Mouse (Mus musculus) embryonic facial prominence, embryonic 15.5 days (tissue): ENCODE measurements around the gene Fhl2. TPM values are rescaled to one million over a fixed set of nuclear protein-coding genes. Genes with fewer than 3 reads are reported as not detected.

Source experiments
- ATAC-seq: fragments of 200-750 bp; cut with Nextera tagmentation; 2 replicates; pipeline ENCODE4 v1.8.0; 2017; ENCODE audit warnings: low read depth, moderate TSS enrichment; ENCODE audit not compliant: insufficient number of reproducible peaks, low FRiP score, low TSS enrichment
- H3K27ac ChIP-seq: fragments of 300-500 bp; sonication (generic); replicated peaks from 2 replicates; pipeline ENCODE4 v1.5.1; 2015; ENCODE audit warnings: mild to moderate bottlenecking, inconsistent platforms
- H3K27me3 ChIP-seq: fragments of 300-500 bp; sonication (generic); 2 replicates; pipeline ENCODE4 v1.6.1; 2015; ENCODE audit warnings: inconsistent platforms
- H3K36me3 ChIP-seq: fragments of 300-500 bp; sonication (generic); 2 replicates; pipeline ENCODE4 v1.6.1; 2015; ENCODE audit warnings: mild to moderate bottlenecking, inconsistent platforms
- H3K4me1 ChIP-seq: fragments of 300-500 bp; sonication (generic); 2 replicates; pipeline ENCODE4 v1.6.1; 2015; ENCODE audit warnings: inconsistent platforms
- H3K4me2 ChIP-seq: fragments of 300-500 bp; sonication (generic); replicated peaks from 2 replicates; pipeline ENCODE4 v1.6.1; 2015; ENCODE audit warnings: mild to moderate bottlenecking, inconsistent platforms
- H3K4me3 ChIP-seq: fragments of 300-500 bp; sonication (generic); replicated peaks from 2 replicates; pipeline ENCODE4 v1.5.1; 2015; ENCODE audit warnings: mild to moderate bottlenecking, inconsistent platforms
- H3K9ac ChIP-seq: fragments of 300-500 bp; sonication (generic); 2 replicates; pipeline ENCODE4 v1.6.1; 2015; ENCODE audit warnings: inconsistent platforms
- H3K9me3 ChIP-seq: fragments of 300-500 bp; sonication (generic); replicated peaks from 2 replicates; pipeline ENCODE4 v1.6.1; 2016; ENCODE audit warnings: inconsistent platforms
- WGBS: fragments of 180-500 bp; shearing (Covaris S2); methylation state at CpG from one replicate; pipeline ENCODE4 v1.1.7; 2015; 5-methylcytosine and 5-hydroxymethylcytosine counted together
- polyA plus RNA-seq: library from polyadenylated mRNA; unstranded; fragments of >200 nt; fragmentation: Nextera tagmentation; extraction: Ambion mirVana; gene quantifications from 2 replicates; pipeline ENCODE4 v1.2.1, GENCODE M21; 2015

Fhl2 gene
- polyA plus RNA-seq, 1 experiment from 2014 or later, result 22.0 TPM

DNA sequence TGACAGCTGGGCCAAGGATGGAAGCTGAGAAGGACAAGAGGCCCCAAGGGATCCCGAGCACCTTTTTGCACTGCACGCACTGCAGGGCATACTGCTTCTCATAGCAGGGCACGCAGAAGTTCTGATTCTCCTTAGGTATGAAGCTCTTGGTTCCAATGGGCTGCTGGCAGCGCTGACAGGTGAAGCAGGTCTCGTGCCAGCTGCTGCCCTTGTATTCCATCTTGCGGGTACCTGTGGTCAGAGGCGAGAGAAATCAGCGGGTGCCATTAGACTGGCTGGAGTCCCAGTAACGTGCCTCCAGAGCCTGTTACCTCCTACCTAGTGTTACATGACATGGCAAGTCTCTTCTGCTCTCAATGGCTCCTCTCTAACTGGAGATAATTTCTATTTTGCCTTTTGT, 65.2 kb downstream of the Fhl2 start:
- Histone ChIP-seq H3K9ac (no peak overlapping the region), H3K27me3 (no peaks in the 10 kb centered on the region), H3K36me3 (peaks cover 4% of the 10 kb centered on the region; the same call in 1 of the 2 replicates), H3K4me3 (no peak overlapping the region), H3K4me1 (no peaks in the 10 kb centered on the region), H3K4me2 (no peak overlapping the region), H3K27ac (no peak overlapping the region), H3K9me3 (no peaks in the 10 kb centered on the region)
- no peak for ATAC-seq
- 92% methylated on average over 9 of the region's 9 CpGs for WGBS

DNA sequence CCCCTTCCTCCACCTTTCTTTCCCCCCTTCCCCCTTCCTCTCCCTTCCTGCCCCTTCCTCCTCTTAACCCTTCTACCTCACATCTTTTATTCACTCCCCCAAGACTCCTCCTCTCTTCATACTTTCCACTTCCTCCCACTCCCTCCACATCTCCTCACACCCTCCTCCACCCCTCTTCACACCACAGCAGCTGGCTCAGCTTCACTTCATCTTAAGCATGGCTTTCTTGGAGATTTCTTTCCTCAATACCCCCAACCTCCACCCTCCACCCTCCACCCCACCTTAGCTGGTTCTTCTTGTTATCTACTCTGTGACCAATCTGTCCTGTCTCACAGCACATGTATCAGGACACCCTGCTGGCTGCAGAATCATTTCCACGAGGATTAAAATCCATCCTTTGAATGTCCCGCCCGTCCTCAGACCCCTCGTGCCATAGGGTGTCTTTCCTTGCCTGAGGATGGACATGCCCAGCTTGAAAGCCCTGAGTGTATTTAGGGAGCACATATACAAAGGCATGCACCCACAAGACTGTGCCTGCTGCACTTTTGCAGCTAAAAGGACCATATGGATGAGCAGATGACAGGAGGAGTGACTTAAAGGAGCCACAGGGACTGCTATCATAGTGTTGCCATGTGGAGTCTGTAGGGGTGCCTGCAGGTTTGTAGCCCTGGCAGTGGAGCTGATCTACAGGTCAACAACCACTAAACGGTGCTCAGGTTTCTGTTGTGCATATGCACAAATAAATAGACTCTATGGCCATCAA, 66.4 kb downstream of the Fhl2 start:
- Histone ChIP-seq H3K9me3 (no peaks in the 10 kb centered on the region), H3K9ac (no peak overlapping the region), H3K4me1 (no peaks in the 10 kb centered on the region), H3K27ac (no peak overlapping the region), H3K36me3 (peaks cover 4% of the 10 kb centered on the region; the same call in 1 of the 2 replicates), H3K27me3 (no peaks in the 10 kb centered on the region), H3K4me2 (no peak overlapping the region), H3K4me3 (no peak overlapping the region)
- ATAC-seq, result no peak
- WGBS, result 83% methylated on average over 5 of the region's 5 CpGs

GRCm38 (mm10) chr1:43127820-43128610, 68.8 kb downstream of the Fhl2 start:
- no peak overlapping the region for H3K9ac ChIP-seq

DNA sequence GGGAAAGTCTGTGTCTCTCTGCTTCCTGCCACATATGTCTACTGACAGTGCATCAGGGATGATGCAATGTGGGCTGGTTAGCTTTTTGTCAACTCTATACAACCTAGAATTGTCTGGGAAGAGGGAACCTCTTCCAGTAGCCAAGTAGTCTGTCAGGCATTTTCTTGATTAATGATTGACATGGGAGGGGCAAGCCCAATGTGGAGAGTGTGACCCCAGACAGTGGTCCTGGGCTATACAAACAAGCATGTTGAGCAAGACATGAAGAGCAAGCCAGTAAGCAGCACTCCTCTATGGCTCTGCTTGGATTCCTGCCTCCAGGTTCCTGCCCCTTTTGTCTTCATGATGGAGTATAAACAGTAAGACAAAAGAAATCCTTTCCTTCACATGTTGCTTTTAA, 69.6 kb downstream of the Fhl2 start:
- no peak overlapping the region for H3K27ac ChIP-seq
- H3K4me2 ChIP-seq, result no peak overlapping the region
- H3K4me1 ChIP-seq, result no peaks in the 10 kb centered on the region
- no peak overlapping the region for H3K9ac ChIP-seq
- H3K9me3 ChIP-seq, result no peaks in the 10 kb centered on the region
- no peak overlapping the region for H3K4me3 ChIP-seq
- no peak for ATAC-seq
- no peaks in the 10 kb centered on the region for H3K27me3 ChIP-seq
- peaks cover 10% of the 10 kb centered on the region; the same call in 1 of the 2 replicates for H3K36me3 ChIP-seq

More at GRCm38 (mm10) chr1:43127820-43128610, 68.8 kb downstream of the Fhl2 start:
- WGBS, result 62% methylated on average over 8 of the region's 8 CpGs
- H3K4me1 ChIP-seq, result no peaks in the 10 kb centered on the region
- H3K4me2 ChIP-seq, result no peak overlapping the region
- H3K27me3 ChIP-seq, result no peaks in the 10 kb centered on the region
- H3K4me3 ChIP-seq, result no peak overlapping the region
- no peak; the same call in 1 of the 2 replicates for ATAC-seq
- H3K27ac ChIP-seq, result no peak overlapping the region
- H3K36me3 ChIP-seq, result peaks cover 10% of the 10 kb centered on the region; the same call in 1 of the 2 replicates
- H3K9me3 ChIP-seq, result no peaks in the 10 kb centered on the region

DNA sequence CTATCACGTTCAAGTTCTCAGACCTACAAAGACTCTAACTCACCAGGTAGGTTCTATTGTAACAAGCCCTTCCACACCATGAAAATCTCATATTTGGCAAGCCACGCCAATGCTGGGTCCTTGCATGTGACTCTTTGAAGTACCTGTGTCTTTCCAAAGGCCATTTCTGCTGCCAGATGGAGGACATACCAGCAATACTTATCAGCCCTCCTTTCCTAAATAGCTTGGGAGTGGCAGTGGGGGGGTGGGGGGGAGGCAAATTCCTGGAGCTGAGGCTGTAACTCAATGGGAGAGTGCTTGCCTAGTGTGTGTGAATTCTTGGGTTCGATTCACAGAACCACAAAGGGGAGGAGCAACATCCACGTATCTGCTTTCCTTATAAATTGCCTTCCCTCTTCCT, 72.1 kb downstream of the Fhl2 start:
- no peaks in the 10 kb centered on the region for H3K4me1 ChIP-seq
- ATAC-seq, result no peak
- H3K9ac ChIP-seq, result no peak overlapping the region
- 74% methylated on average over 4 of the region's 4 CpGs for WGBS
- no peak overlapping the region for H3K27ac ChIP-seq
- no peaks in the 10 kb centered on the region for H3K9me3 ChIP-seq
- H3K36me3 ChIP-seq, result peaks cover 10% of the 10 kb centered on the region; the same call in 1 of the 2 replicates
- no peak overlapping the region for H3K4me3 ChIP-seq
- no peaks in the 10 kb centered on the region for H3K27me3 ChIP-seq
- no peak overlapping the region for H3K4me2 ChIP-seq

DNA sequence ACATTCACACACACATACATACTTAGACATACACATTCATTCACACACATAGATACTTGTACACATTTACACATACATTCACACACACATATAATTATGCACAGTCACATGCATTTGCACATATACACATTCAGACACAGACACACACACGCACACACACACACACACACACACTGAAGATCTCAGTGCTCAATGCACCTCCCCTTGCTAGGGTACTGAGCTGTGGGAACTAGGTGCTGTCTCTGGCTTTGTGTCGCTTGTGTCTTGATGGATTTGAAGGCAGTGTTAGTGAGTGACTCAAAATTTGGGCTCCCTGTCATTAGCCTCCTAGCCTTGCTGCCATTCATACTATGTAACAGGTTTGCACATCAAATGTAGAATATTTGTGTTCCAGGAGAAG, 74.2 kb downstream of the Fhl2 start:
- H3K36me3 ChIP-seq, result peaks cover 17% of the 10 kb centered on the region
- H3K4me2 ChIP-seq, result no peak overlapping the region
- 88% methylated on average over 2 of the region's 2 CpGs for WGBS
- H3K4me3 ChIP-seq, result no peak overlapping the region
- no peaks in the 10 kb centered on the region for H3K4me1 ChIP-seq
- H3K27ac ChIP-seq, result no peak overlapping the region
- no peaks in the 10 kb centered on the region for H3K27me3 ChIP-seq
- no peak overlapping the region for H3K9ac ChIP-seq
- no peak for ATAC-seq
- H3K9me3 ChIP-seq, result no peaks in the 10 kb centered on the region

- Histone ChIP-seq H3K36me3 (peaks cover 30% of the 10 kb centered on the region), H3K27me3 (no peaks in the 10 kb centered on the region), H3K4me3 (no peak overlapping the region), H3K4me1 (no peaks in the 10 kb centered on the region), H3K4me2 (no peak overlapping the region), H3K9ac (no peak overlapping the region), H3K27ac (no peak overlapping the region), H3K9me3 (no peaks in the 10 kb centered on the region)
- no peak for ATAC-seq
- 93% methylated on average over 5 of the region's 5 CpGs for WGBS
Measured at GRCm38 (mm10) chr1:43120950-43121349, 75.8 kb downstream of the Fhl2 start.

DNA sequence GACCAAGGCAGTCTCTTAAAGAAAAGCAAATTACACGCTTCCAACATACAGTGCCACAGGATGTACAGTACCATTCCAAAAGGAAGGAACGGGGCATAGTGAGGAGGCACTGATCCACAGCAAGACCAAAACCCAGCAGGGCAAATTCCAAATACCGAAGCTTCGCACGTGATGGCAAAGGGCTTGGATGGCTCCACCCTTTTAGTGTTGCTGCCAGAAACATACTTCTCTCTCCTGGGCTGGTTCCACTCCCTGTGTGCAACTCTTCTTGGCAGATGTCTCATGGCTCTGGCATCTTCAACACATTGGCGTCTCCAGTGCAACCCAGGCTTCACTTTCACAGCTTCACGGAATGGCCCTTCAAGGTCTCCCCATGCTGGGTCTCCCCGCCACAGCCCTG, 79.3 kb downstream of the Fhl2 start:
- H3K9ac ChIP-seq, result no peak overlapping the region
- H3K4me3 ChIP-seq, result no peak overlapping the region
- no peak overlapping the region for H3K27ac ChIP-seq
- H3K27me3 ChIP-seq, result no peaks in the 10 kb centered on the region
- H3K9me3 ChIP-seq, result no peaks in the 10 kb centered on the region
- peaks cover 50% of the 10 kb centered on the region for H3K36me3 ChIP-seq
- H3K4me1 ChIP-seq, result no peaks in the 10 kb centered on the region
- ATAC-seq, result no peak; the same call in 1 of the 2 replicates
- H3K4me2 ChIP-seq, result no peak overlapping the region
- 92% methylated on average over 8 of the region's 8 CpGs for WGBS

DNA sequence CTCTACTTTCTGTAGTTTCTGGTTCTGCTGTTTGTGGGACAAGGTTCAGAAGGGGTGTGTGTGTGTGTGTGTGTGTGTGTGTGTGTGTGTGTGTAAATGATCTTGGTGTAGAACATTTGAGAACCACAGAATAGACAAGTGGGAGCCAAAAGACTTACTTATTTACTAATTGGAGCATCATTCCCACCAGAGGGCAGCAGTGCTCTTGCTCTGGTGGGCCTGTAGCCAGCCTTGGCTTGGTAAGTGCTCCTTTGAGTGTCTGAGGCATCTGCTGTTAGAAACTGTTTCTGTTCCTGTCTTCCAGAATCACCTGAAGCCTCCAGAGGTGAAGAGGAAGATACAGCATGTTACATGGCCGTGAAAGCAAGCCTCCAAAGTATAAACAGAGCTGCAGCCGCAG, 83.9 kb downstream of the Fhl2 start:
- Histone ChIP-seq H3K27me3 (no peaks in the 10 kb centered on the region), H3K36me3 (peaks cover 71% of the 10 kb centered on the region), H3K4me3 (no peak overlapping the region), H3K4me2 (no peak overlapping the region), H3K4me1 (no peaks in the 10 kb centered on the region), H3K9ac (no peak overlapping the region), H3K9me3 (no peaks in the 10 kb centered on the region), H3K27ac (no peak overlapping the region)
- no peak for ATAC-seq
- 97% methylated on average over 2 of the region's 2 CpGs for WGBS

DNA sequence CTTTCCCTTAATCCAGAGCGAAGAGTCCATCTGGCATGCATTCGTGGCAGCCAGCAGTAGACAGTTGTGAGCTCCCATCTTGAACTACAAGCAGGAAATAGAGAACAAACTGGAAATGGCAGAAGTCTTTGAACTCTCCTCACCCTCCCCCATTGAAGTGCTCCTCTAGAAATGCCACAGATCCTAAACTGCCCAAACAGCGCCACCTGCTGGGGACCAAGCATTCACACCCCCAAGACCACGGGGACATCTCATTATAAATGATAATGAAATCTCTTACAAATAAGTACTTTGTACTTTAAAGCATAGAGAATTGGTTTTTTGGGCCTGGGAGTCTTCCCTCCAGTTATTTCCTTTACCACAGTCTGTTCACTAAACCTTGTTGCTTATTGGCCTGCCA, 86.2 kb downstream of the Fhl2 start:
- H3K27me3 ChIP-seq, result no peaks in the 10 kb centered on the region
- ATAC-seq, result no peak
- H3K27ac ChIP-seq, result no peak overlapping the region
- no peak overlapping the region for H3K4me3 ChIP-seq
- no peaks in the 10 kb centered on the region for H3K9me3 ChIP-seq
- H3K9ac ChIP-seq, result no peak overlapping the region
- no peaks in the 10 kb centered on the region for H3K4me1 ChIP-seq
- peaks cover 70% of the 10 kb centered on the region for H3K36me3 ChIP-seq
- WGBS, result 52% methylated on average over 4 of the region's 4 CpGs
- no peak overlapping the region for H3K4me2 ChIP-seq

DNA sequence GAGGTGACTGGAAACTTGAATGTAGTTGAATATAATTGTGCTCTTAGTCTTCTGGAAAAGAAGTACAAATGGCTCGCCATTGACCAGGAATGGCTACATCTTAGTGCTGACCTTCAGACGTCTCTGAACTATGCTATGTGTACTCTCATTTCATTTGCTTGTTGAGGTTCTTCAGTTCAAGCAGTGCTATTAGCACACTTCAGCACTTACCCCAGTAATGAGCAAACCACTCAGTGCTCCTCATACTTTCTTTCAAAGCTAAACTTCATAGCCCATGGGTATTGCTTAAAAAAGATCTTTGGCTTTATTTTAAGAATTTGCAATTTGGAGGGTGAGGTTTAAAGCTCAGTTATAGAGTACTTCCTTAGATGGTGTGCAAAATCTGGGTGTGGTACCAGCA, 88.1 kb downstream of the Fhl2 start:
- H3K9ac ChIP-seq, result no peak overlapping the region

More for the DNA sequence above, 88.1 kb downstream of the Fhl2 start:
- Histone ChIP-seq H3K36me3 (peaks cover 65% of the 10 kb centered on the region), H3K4me2 (no peak overlapping the region), H3K27me3 (no peaks in the 10 kb centered on the region), H3K4me1 (no peaks in the 10 kb centered on the region), H3K9me3 (no peaks in the 10 kb centered on the region), H3K27ac (no peak overlapping the region), H3K4me3 (no peak overlapping the region)
- 92% methylated on average over 2 of the region's 2 CpGs for WGBS
- no peak for ATAC-seq
